Mouse (Mus musculus): ENCODE data around the gene Itga3. TPM values are rescaled to one million over a fixed set of nuclear protein-coding genes. Genes with fewer than 3 reads are reported as not detected.

The Itga3 gene
- total and polyA plus RNA-seq, 3 experiments = 5.8 to 53.0 (median 9.0) TPM

- Histone ChIP-seq H3K9me3 (replicated peaks; ENCODE audit: low read length) (no peaks in the 10 kb centered on the region), H3K4me3 (replicated peaks in 1 of 3; ENCODE audit: low read depth in 2 of 3, low read length in 2 of 3, poor library complexity in 1 of 3) (no peak overlapping the region), H3K27me3 (replicated peaks) (peaks cover 3% of the 10 kb centered on the region), H3K36me3 (replicated peaks in 1 of 2; ENCODE audit: control insufficient read depth in 1 of 2, insufficient read depth in 1 of 2, low read length in 1 of 2) (peaks cover 20 to 46% of the 10 kb centered on the region in 2 experiments), H3K4me2 (ENCODE audit: insufficient read depth, low read depth, poor library complexity, severe bottlenecking) (no peak overlapping the region), H3K9ac (ENCODE audit: insufficient read depth, low read depth) (no peak overlapping the region), H3K27ac (ENCODE audit: insufficient read depth, low read depth) (no peak overlapping the region), H3K4me1 (ENCODE audit: control insufficient read depth in 1 of 2, insufficient read depth in 2 of 2) (peaks cover 10 to 31% of the 10 kb centered on the region in 2 experiments), H3K79me2 (replicated peaks; ENCODE audit: control insufficient read depth, extremely low read depth, insufficient read depth, poor library complexity, severe bottlenecking) (peaks cover 42% of the 10 kb centered on the region)
- TF ChIP-seq MAX (IDR thresholded peaks at IDR 0.05; ENCODE audit: low read length) (no peak), HCFC1 (IDR thresholded peaks at IDR 0.05; ENCODE audit: low read depth, low read length) (no peak), E2F4 (IDR thresholded peaks at IDR 0.05; ENCODE audit: insufficient replicate concordance, low read depth, low read length) (no peak), POLR2A (IDR thresholded peaks at IDR 0.05; ENCODE audit: low read depth, low read length) (no peak), MAFK (IDR thresholded peaks at IDR 0.05; ENCODE audit: insufficient replicate concordance, low read length) (no peak), SIN3A (IDR thresholded peaks at IDR 0.05; ENCODE audit: low read length) (no peak), ZC3H11A (IDR thresholded peaks at IDR 0.05; ENCODE audit: low read depth, low read length) (no peak), RAD21 (IDR thresholded peaks at IDR 0.05; ENCODE audit: low read depth, low read length) (no peak), ETS1 (conservative IDR thresholded peaks at IDR 0.05; ENCODE audit: low read depth, low read length) (no peak), EP300 (IDR thresholded peaks at IDR 0.05; ENCODE audit: low read length) (no peak), IRF4 (IDR thresholded peaks at IDR 0.05; ENCODE audit: low read depth, low read length) (no peak)
- in situ Hi-C loops (cut with MboI; ENCODE audit: low pct_ligation_motif_present, low pct_unique_long_range_greater_than_20kb, low sequenced_read_pairs) = loop anchor here (5.0 kb wide), 1 partner anchor 36 kb away; no protein-coding TSS in a partner anchor
- dilution Hi-C loops (cut with MboI; ENCODE audit: extremely low pct_ligation_motif_present, extremely low pct_unique_long_range_greater_than_20kb, low sequenced_read_pairs) = no loop called here
- no peak for DNase-seq (ENCODE audit: extremely low read depth)
Observed at GRCm38 (mm10) chr11:95071266-95071665, 5.3 kb downstream of the Itga3 start.

DNA sequence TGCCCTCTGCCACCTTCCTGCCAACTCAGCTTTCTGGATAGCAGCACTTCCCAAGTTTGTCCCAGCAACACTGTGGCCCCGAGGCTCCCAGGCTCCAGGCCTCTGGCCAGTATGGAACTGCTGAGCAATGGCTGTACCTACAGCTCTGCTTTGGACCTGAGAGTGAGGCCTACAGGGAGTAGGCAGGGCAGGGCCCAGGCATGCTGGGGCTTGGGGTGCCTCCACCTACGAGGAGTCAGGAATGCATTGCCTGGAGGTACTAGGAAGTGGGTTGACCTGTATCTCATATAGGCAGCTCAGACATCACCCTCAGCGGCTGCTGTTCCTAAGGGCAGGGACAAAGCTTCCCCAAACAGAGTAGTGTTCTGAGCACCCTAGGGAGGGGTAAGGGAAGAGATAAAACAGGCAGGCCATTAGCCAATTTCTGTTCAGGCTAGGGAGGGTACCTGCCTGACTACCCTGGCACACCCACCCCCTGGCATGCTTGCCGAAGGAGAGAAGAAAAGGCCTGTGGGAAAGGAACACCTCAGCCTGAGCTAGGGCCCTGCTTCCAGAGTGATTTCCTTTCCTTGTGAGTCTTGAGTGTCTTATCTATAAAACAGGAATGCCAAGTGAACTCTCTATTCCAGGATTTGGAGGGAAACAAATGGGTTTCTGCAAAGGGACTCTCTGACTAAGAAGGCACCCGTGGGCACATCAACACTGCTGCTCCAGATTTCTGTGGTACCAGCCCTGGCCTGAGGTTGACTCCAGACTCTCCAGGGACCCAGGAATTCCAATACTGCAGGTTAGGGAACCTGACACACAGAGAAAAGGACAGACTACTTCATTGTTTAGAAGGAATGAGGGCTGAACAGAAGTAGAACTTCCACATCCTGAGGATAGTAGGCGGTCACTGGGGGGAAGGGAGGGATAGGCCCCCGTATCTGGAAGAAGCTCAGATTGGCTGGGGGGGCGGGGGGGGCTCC lies 6.2 kb downstream of the Itga3 start:
- Histone ChIP-seq H3K27ac (ENCODE audit: insufficient read depth, low read depth) (no peak overlapping the region), H3K4me1 (ENCODE audit: control insufficient read depth in 1 of 2, insufficient read depth in 2 of 2) (peaks cover 10 to 28% of the 10 kb centered on the region in 2 experiments), H3K4me2 (ENCODE audit: insufficient read depth, low read depth, poor library complexity, severe bottlenecking) (no peak overlapping the region), H3K9ac (ENCODE audit: insufficient read depth, low read depth) (no peak overlapping the region), H3K36me3 (replicated peaks in 1 of 2; ENCODE audit: control insufficient read depth in 1 of 2, insufficient read depth in 1 of 2, low read length in 1 of 2) (peaks cover 26 to 53% of the 10 kb centered on the region in 2 experiments), H3K9me3 (replicated peaks; ENCODE audit: low read length) (peaks cover 2% of the 10 kb centered on the region), H3K4me3 (replicated peaks in 1 of 3; ENCODE audit: low read depth in 2 of 3, low read length in 2 of 3, poor library complexity in 1 of 3) (no peak overlapping the region), H3K27me3 (replicated peaks) (peaks cover 1% of the 10 kb centered on the region), H3K79me2 (replicated peaks; ENCODE audit: control insufficient read depth, extremely low read depth, insufficient read depth, poor library complexity, severe bottlenecking) (peaks cover 42% of the 10 kb centered on the region)
- no peak for DNase-seq (ENCODE audit: extremely low read depth)
- dilution Hi-C loops (cut with MboI; ENCODE audit: extremely low pct_ligation_motif_present, extremely low pct_unique_long_range_greater_than_20kb, low sequenced_read_pairs) = no loop called here
- in situ Hi-C loops (cut with MboI; ENCODE audit: low pct_ligation_motif_present, low pct_unique_long_range_greater_than_20kb, low sequenced_read_pairs) = loop anchor here (5.0 kb wide), 1 partner anchor 37 kb away; no protein-coding TSS in a partner anchor
- TF ChIP-seq CTCF (conservative IDR thresholded peaks at IDR 0.05 in 1 of 2, IDR thresholded peaks at IDR 0.05 in 1 of 2; ENCODE audit: low read depth in 2 of 2, low read length in 2 of 2) = no peak
- TF ChIP-seq MXI1 (IDR thresholded peaks at IDR 0.05; ENCODE audit: low read depth, low read length) = no peak
- TF ChIP-seq CHD1 (IDR thresholded peaks at IDR 0.05; ENCODE audit: low read depth, low read length) = no peak
- no peak for TF ChIP-seq ELF1 (IDR thresholded peaks at IDR 0.05; ENCODE audit: low read depth, low read length)
- no peak for TF ChIP-seq MEF2A (IDR thresholded peaks at IDR 0.05; ENCODE audit: borderline replicate concordance, low read depth, low read length)
- TF ChIP-seq USF2 (conservative IDR thresholded peaks at IDR 0.05; ENCODE audit: low read depth, low read length) = no peak
- TF ChIP-seq SIN3A (IDR thresholded peaks at IDR 0.05; ENCODE audit: low read length) = no peak

Data from CH12.LX (cell line).